Mouse (Mus musculus) hindbrain, embryonic 15.5 days (tissue): ENCODE results near the gene Grap2. TPM values are rescaled to one million over a fixed set of nuclear protein-coding genes. Genes with fewer than 3 reads are reported as not detected.

ENCODE experiments used
- ATAC-seq: fragments of 200-750 bp; cut with Nextera tagmentation; 2 replicates; pipeline ENCODE4 v1.8.0; 2017; ENCODE audit warnings: low read depth, moderate number of reproducible peaks, moderate TSS enrichment; ENCODE audit not compliant: low FRiP score
- H3K27ac ChIP-seq: fragments of 300-500 bp; sonication (generic); replicated peaks from 2 replicates; pipeline ENCODE4 v1.5.1; 2015; ENCODE audit warnings: mild to moderate bottlenecking, inconsistent platforms
- H3K27me3 ChIP-seq: fragments of 300-500 bp; sonication (generic); 2 replicates; pipeline ENCODE4 v1.6.1; 2015; ENCODE audit warnings: control low read depth, inconsistent platforms
- H3K36me3 ChIP-seq: fragments of 300-500 bp; sonication (generic); 2 replicates; pipeline ENCODE4 v1.6.1; 2015; ENCODE audit warnings: control low read depth, inconsistent platforms
- H3K4me1 ChIP-seq: fragments of 300-500 bp; sonication (generic); replicated peaks from 2 replicates; pipeline ENCODE4 v1.6.1; 2015; ENCODE audit warnings: control low read depth, inconsistent platforms
- H3K4me2 ChIP-seq: fragments of 300-500 bp; sonication (generic); 2 replicates; pipeline ENCODE4 v1.6.1; 2015; ENCODE audit warnings: moderate library complexity, mild to moderate bottlenecking, inconsistent platforms
- H3K4me3 ChIP-seq: fragments of 300-500 bp; sonication (generic); 2 replicates; pipeline ENCODE4 v1.5.1; 2015; ENCODE audit warnings: mild to moderate bottlenecking, inconsistent platforms
- H3K9ac ChIP-seq: fragments of 300-500 bp; sonication (generic); 2 replicates; pipeline ENCODE4 v1.6.1; 2015; ENCODE audit warnings: inconsistent platforms
- H3K9me3 ChIP-seq: fragments of 300-500 bp; sonication (generic); 2 replicates; pipeline ENCODE4 v1.6.1; 2016; ENCODE audit warnings: control low read depth, inconsistent platforms
- WGBS: fragments of 180-500 bp; shearing (Covaris S2); methylation state at CpG from one replicate; pipeline ENCODE4 v1.1.7; 2015; 5-methylcytosine and 5-hydroxymethylcytosine counted together
- polyA plus RNA-seq: library from polyadenylated mRNA; unstranded; fragments of >200 nt; fragmentation: Nextera tagmentation; extraction: Ambion mirVana; gene quantifications from 2 replicates; pipeline ENCODE4 v1.2.1, GENCODE M21; 2015

Grap2 gene
- polyA plus RNA-seq, 1 experiment from 2014 or later, result 0.30 TPM

DNA sequence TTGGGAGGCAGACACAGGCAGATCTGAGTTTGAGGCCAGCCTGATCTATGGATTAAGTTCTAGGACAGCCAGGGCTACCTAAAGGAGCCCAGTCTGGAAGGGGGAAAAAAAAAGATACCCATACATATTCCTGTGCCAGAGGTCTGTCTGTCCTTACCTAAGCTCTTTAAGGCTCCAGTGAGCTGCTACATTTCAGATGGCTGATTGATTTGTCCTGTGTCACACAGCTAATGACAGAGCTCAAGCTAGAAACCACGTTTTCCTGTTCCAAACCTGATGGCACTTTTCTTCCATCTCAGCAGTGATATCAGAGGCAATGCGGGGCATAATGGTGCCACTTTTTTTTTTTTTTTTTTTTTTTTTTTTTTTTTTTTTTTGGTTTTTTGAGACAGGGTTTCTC lies 58.9 kb downstream of the Grap2 start:
- Histone ChIP-seq H3K4me1 (peaks cover 6% of the 10 kb centered on the region), H3K27me3 (no peaks in the 10 kb centered on the region), H3K4me3 (no peak overlapping the region), H3K27ac (no peak overlapping the region), H3K36me3 (no peaks in the 10 kb centered on the region), H3K9ac (no peak overlapping the region), H3K9me3 (no peaks in the 10 kb centered on the region), H3K4me2 (no peak overlapping the region)
- no peak for ATAC-seq
- WGBS, result 74% methylated on average over 2 of the region's 2 CpGs

DNA sequence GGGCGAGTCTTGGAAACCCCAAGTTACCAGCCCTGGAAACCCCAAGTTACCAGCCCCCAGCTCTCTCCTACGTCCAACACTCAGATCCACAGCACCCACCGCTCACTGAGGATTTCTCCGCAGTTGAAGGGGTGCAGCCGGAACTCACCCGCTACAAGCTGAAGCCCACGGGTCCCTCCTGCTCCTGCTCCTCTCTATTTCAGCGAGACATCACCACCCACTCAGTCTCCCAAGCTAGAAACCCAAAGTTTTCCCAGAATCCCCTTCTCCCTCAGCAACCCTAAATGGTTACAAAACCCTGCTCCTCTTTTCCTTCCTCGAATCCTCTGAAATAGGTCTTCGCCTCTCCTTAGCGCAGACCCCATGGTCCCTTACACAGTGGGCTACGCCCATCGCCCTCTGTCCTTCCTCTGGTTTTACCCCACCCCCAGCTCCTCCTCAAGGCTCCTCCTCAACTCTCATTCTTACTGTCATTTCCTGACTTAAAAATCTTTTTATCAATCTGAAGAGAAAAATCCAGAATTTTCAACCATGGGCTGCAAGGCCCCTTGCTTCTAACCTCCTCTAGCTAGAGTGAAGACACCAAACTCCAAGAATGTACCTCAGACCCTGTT lies 60.0 kb downstream of the Grap2 start:
- Histone ChIP-seq H3K27me3 (no peaks in the 10 kb centered on the region), H3K36me3 (no peaks in the 10 kb centered on the region), H3K4me2 (no peak overlapping the region), H3K4me3 (no peak overlapping the region), H3K9me3 (no peaks in the 10 kb centered on the region), H3K9ac (no peak overlapping the region), H3K4me1 (peaks cover 6% of the 10 kb centered on the region), H3K27ac (no peak overlapping the region)
- no peak for ATAC-seq
- WGBS, result 85% methylated on average over 13 of the region's 13 CpGs

DNA sequence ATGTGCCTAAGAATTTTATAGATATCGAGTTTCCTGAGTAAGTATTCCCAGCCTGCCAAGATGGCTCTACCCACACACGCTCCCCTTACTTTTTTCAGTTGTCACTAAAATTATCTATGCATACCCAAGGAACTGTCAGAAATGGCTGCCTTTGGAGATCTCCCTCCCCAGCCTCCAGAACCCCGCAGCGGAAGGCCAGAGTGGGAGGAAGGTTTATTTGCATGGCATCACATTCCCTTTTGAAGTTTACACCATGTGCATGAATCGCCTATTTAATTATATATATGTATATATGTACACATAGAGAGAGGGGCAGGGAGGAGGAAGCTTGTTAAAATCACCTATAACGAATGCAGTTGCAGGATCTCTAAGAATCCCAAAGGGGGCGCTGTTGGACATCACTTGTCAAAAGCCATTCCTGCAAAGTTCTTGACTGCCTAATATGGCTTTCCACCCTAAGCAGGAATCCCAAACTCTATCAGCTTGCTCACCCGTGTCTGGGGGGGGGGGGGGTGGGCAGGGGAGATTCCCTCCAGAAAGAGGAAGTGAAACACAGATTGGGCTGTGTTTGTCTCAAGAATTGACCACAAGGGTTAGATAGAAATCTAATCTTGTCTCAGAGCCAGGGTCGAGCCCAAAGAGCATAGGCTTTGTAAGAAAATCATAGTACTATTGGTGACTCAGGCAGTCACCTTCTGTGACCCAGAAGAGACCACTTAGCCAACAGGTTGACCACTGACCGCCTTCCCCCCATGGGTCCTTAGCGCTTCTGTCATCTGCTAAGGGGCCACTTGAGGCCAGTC lies 62.2 kb downstream of the Grap2 start:
- Histone ChIP-seq H3K9me3 (no peaks in the 10 kb centered on the region), H3K27me3 (no peaks in the 10 kb centered on the region), H3K4me2 (no peak overlapping the region), H3K27ac (no peak overlapping the region), H3K36me3 (no peaks in the 10 kb centered on the region), H3K4me3 (no peak overlapping the region), H3K4me1 (peaks cover 6% of the 10 kb centered on the region), H3K9ac (no peak overlapping the region)
- ATAC-seq, result no peak
- WGBS, result 65% methylated on average over 11 of the region's 11 CpGs

DNA sequence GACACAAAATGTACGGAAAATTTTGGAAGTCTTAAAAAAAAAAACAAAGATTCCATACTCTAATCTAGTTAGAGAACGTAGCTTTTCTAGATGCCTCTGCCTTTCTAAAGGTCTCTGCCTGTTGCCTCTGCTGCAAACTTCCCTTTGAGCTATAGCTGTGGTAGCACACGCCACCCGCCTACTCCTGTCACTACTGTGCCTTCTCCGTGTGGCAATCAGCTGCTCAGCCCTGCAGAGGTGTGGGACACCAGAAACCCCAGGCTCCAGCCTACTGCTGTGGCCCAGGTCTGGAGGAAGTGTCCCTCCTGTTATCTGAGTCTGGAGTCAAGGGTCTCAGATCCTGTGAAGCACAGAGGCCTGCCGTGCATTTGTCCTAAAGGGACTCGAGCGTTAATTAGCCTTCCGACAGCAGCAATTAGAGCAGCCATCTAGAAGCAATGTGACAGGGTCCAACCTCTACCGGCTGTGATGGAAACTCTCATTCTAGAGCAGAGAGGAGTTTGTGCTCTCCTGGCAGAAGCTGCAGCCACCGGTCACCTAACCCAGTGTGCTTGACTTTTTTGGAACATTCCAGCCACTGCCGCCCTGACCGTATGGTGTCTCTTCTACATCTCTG lies 64.5 kb downstream of the Grap2 start:
- Histone ChIP-seq H3K4me1 (no peaks in the 10 kb centered on the region), H3K27me3 (no peaks in the 10 kb centered on the region), H3K4me2 (no peak overlapping the region), H3K36me3 (no peaks in the 10 kb centered on the region), H3K9ac (no peak overlapping the region), H3K4me3 (no peak overlapping the region), H3K9me3 (no peaks in the 10 kb centered on the region), H3K27ac (no peak overlapping the region)
- no peak for ATAC-seq
- WGBS, result 57% methylated on average over 13 of the region's 13 CpGs

DNA sequence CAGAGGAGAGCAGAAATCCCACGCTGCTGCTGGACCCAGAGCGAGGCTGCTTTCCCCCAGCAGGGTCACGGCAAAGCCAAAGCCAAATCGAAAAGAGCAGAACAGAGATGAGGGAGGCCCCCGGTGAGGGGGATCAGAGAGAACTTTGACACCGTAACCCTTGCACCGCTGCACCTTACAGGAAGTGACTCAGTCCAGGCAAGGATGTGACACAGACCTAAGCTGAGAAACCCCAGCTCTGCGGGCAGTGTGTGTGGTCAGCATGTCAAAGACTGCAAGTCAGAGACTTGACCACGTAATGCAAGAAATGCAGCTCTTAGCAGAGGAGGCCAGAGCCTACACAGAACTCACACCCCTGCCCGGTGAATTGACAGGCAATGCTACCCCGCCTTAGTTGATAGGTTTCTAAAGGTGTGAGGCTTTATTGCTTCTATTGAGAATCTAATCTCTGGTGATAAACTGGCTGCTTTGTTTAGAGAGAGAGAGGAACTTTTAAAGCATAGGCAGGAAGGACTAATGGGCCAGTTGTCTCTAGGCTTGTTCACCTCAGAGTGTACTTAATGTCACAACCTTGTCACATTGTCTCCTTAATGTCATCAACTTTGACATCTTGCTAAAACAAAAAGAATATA lies 66.8 kb downstream of the Grap2 start:
- no peak overlapping the region for H3K9ac ChIP-seq
- no peak overlapping the region for H3K4me3 ChIP-seq
- no peaks in the 10 kb centered on the region for H3K9me3 ChIP-seq
- ATAC-seq, result no peak
- WGBS, result 71% methylated on average over 11 of the region's 11 CpGs
- H3K36me3 ChIP-seq, result no peaks in the 10 kb centered on the region
- H3K4me1 ChIP-seq, result no peaks in the 10 kb centered on the region
- H3K4me2 ChIP-seq, result no peak overlapping the region
- H3K27ac ChIP-seq, result no peak overlapping the region
- no peaks in the 10 kb centered on the region for H3K27me3 ChIP-seq

GRCm38 (mm10) chr15:80639874-80640273 lies 67.5 kb downstream of the Grap2 start:
- WGBS, result 83% methylated on average over 3 of the region's 3 CpGs
- Histone ChIP-seq H3K4me2 (no peak overlapping the region), H3K36me3 (no peaks in the 10 kb centered on the region), H3K9ac (no peak overlapping the region), H3K27ac (no peak overlapping the region), H3K27me3 (no peaks in the 10 kb centered on the region), H3K4me3 (no peak overlapping the region), H3K4me1 (no peaks in the 10 kb centered on the region), H3K9me3 (no peaks in the 10 kb centered on the region)
- no peak for ATAC-seq

GRCm38 (mm10) chr15:80641702-80642435 lies 69.5 kb downstream of the Grap2 start:
- no peak for ATAC-seq
- H3K27me3 ChIP-seq, result no peaks in the 10 kb centered on the region
- no peak overlapping the region for H3K27ac ChIP-seq
- H3K36me3 ChIP-seq, result no peaks in the 10 kb centered on the region
- no peaks in the 10 kb centered on the region for H3K4me1 ChIP-seq
- H3K9me3 ChIP-seq, result no peaks in the 10 kb centered on the region
- WGBS, result 93% methylated on average over 2 of the region's 2 CpGs
- H3K4me2 ChIP-seq, result no peak overlapping the region
- H3K9ac ChIP-seq, result no peak overlapping the region
- no peak overlapping the region for H3K4me3 ChIP-seq

- Histone ChIP-seq H3K9ac (no peak overlapping the region), H3K4me1 (no peaks in the 10 kb centered on the region), H3K27me3 (no peaks in the 10 kb centered on the region), H3K4me2 (no peak overlapping the region), H3K36me3 (no peaks in the 10 kb centered on the region), H3K4me3 (no peak overlapping the region), H3K9me3 (no peaks in the 10 kb centered on the region), H3K27ac (no peak overlapping the region)
- ATAC-seq, result no peak
- 86% methylated on average over 17 of the region's 17 CpGs for WGBS
Measured at GRCm38 (mm10) chr15:80645006-80645797, 72.8 kb downstream of the Grap2 start.

- Histone ChIP-seq H3K4me1 (no peaks in the 10 kb centered on the region), H3K9me3 (no peaks in the 10 kb centered on the region), H3K4me3 (no peak overlapping the region), H3K27ac (no peak overlapping the region), H3K36me3 (no peaks in the 10 kb centered on the region), H3K9ac (no peak overlapping the region), H3K27me3 (no peaks in the 10 kb centered on the region), H3K4me2 (no peak overlapping the region)
- ATAC-seq, result no peak
- 79% methylated on average over 15 of the region's 15 CpGs for WGBS
Measured at GRCm38 (mm10) chr15:80648977-80649606, 76.7 kb downstream of the Grap2 start.

DNA sequence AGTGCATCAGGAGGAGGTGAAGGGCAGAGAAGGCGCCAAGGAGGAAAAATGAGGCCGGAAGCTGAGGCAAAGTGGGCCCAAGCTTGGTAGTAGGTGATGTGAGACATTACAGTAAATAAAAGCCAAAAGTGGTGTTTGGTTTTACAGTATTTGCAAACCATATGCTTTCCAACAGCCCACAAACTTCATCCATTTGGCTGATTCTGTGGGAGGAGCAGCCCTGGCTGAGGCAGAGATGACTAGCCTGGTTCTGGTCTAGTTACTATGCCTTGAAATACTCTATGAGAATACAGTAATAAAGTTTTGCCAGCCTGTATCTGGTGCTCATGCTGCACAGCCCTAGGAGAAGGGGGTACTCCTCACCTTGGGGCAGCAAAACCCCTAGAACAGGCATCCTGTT lies 78.0 kb downstream of the Grap2 start:
- no peak overlapping the region for H3K4me2 ChIP-seq
- H3K36me3 ChIP-seq, result no peaks in the 10 kb centered on the region
- no peak overlapping the region for H3K4me3 ChIP-seq
- no peaks in the 10 kb centered on the region for H3K27me3 ChIP-seq
- WGBS, result 72% methylated on average over 2 of the region's 2 CpGs
- H3K4me1 ChIP-seq, result no peaks in the 10 kb centered on the region
- ATAC-seq, result no peak
- no peak overlapping the region for H3K27ac ChIP-seq
- H3K9ac ChIP-seq, result no peak overlapping the region
- no peaks in the 10 kb centered on the region for H3K9me3 ChIP-seq

DNA sequence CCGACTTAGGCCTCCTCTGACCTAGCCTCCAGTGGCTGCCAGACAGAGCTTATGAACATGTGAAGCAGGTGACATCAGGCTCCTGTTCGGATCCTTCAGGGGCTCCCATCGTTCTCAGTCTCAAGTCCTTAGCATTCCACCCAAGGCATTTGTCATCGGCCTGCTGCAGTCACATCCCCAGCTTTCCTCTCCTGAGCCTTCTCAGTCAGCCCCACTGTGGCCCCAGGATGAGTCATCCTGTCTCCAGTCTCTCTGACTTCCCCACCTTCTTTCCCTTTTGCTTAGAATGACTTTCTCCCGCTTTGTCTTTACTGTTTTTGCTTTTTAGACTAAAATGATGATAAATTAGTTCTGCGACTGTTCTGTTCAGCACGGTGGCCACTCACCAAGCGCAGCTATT lies 81.5 kb downstream of the Grap2 start:
- H3K4me2 ChIP-seq, result no peak overlapping the region
- no peak for ATAC-seq
- no peaks in the 10 kb centered on the region for H3K36me3 ChIP-seq
- H3K4me3 ChIP-seq, result no peak overlapping the region
- no peaks in the 10 kb centered on the region for H3K9me3 ChIP-seq
- no peak overlapping the region for H3K9ac ChIP-seq
- WGBS, result 73% methylated on average over 8 of the region's 8 CpGs
- peaks cover 3% of the 10 kb centered on the region; the same call in 1 of the 2 replicates for H3K4me1 ChIP-seq
- H3K27me3 ChIP-seq, result no peaks in the 10 kb centered on the region
- no peak overlapping the region for H3K27ac ChIP-seq
